Mouse (Mus musculus) liver, adult 10 weeks (tissue): ENCODE results near the gene Zfp735. TPM values are rescaled to one million over a fixed set of nuclear protein-coding genes. Genes with fewer than 3 reads are reported as not detected.

ENCODE experiments used
- polyA plus RNA-seq: library from polyadenylated mRNA; stranded (reverse); fragments of 350-450 nt; fragmentation: Illumina TruSeq; extraction: RNeasy Lipid Tissue Mini Kit (QIAGEN cat#74804); gene quantifications from one replicate; pipeline ENCODE4 v1.2.3, GENCODE M21; 2014; ENCODE audit warnings: low read depth, low replicate concordance

Gene Zfp735
- not detected for polyA plus RNA-seq

GRCm38 (mm10) chr11:73688478-73688877 is at the start of gene Zfp735:
Gene Zfp735, plus strand, starts transcription at chr11:73688778.

Other genes starting within 250 kb of the Zfp735 start
- gene Olfr380, start 231.3 kb upstream of the Zfp735 start, polyA plus RNA-seq, result not detected
- not detected for gene Olfr381, start 197.2 kb upstream of the Zfp735 start, polyA plus RNA-seq
- not detected for gene Olfr382, start 171.6 kb upstream of the Zfp735 start, polyA plus RNA-seq
- gene Olfr385, start 95.8 kb upstream of the Zfp735 start, polyA plus RNA-seq, result not detected
- not detected for gene Olfr384, start 90.2 kb upstream of the Zfp735 start, polyA plus RNA-seq
- not detected for gene Olfr389, start 91.9 kb downstream of the Zfp735 start, polyA plus RNA-seq
- gene Olfr390, start 94.2 kb downstream of the Zfp735 start, polyA plus RNA-seq, result not detected
- not detected for gene Olfr391-ps, start 114.3 kb downstream of the Zfp735 start, polyA plus RNA-seq
- gene Olfr392, start 128.3 kb downstream of the Zfp735 start, polyA plus RNA-seq, result not detected
- not detected for gene Olfr393, start 162.7 kb downstream of the Zfp735 start, polyA plus RNA-seq
- gene Olfr394, start 202.0 kb downstream of the Zfp735 start, polyA plus RNA-seq, result not detected
- gene Olfr395, start 220.5 kb downstream of the Zfp735 start, polyA plus RNA-seq, result not detected
- not detected for gene Olfr23, start 247.9 kb downstream of the Zfp735 start, polyA plus RNA-seq